Mouse (Mus musculus) forebrain, postnatal 0 days (tissue): ENCODE results near the gene Etnppl. TPM values are rescaled to one million over a fixed set of nuclear protein-coding genes. Genes with fewer than 3 reads are reported as not detected.

Experiments
- ATAC-seq: fragments of 200-750 bp; cut with Nextera tagmentation; 2 replicates; pipeline ENCODE4 v1.8.0; 2017; ENCODE audit warnings: mild to moderate bottlenecking, moderate library complexity
- DNase-seq: peaks from one replicate; pipeline ENCODE4 v3.0.0-alpha.2; 2015
- H3K27ac ChIP-seq: fragments of 300-500 bp; sonication (generic); 2 replicates; pipeline ENCODE4 v1.5.1; 2014; ENCODE audit warnings: low read depth, mild to moderate bottlenecking, antibody characterized with exemption, low read length, moderate library complexity, mixed read lengths
- H3K27me3 ChIP-seq: fragments of 300-500 bp; sonication (generic); 2 replicates; pipeline ENCODE4 v1.6.1; 2014; ENCODE audit warnings: mild to moderate bottlenecking, low read length, mixed read lengths; ENCODE audit not compliant: insufficient read depth
- H3K36me3 ChIP-seq: fragments of 300-500 bp; sonication (generic); 2 replicates; pipeline ENCODE4 v1.6.1; 2014; ENCODE audit warnings: mild to moderate bottlenecking, moderate library complexity; ENCODE audit not compliant: insufficient read depth
- H3K4me1 ChIP-seq: fragments of 300-500 bp; sonication (generic); 2 replicates; pipeline ENCODE4 v1.6.1; 2014; ENCODE audit warnings: antibody characterized with exemption; ENCODE audit not compliant: insufficient read depth
- H3K4me2 ChIP-seq: fragments of 300-500 bp; sonication (generic); 2 replicates; pipeline ENCODE4 v1.6.1; 2014; ENCODE audit warnings: low read depth, mild to moderate bottlenecking, moderate library complexity
- H3K4me3 ChIP-seq: fragments of 300-500 bp; sonication (generic); 2 replicates; pipeline ENCODE4 v1.5.1; 2014; ENCODE audit warnings: low read depth, low read length, mixed read lengths
- H3K9ac ChIP-seq: fragments of 300-500 bp; sonication (generic); 2 replicates; pipeline ENCODE4 v1.6.1; 2014; ENCODE audit warnings: mild to moderate bottlenecking
- H3K9me3 ChIP-seq: fragments of 300-500 bp; sonication (generic); 2 replicates; pipeline ENCODE4 v1.6.1; 2016; ENCODE audit warnings: low read length
- CTCF ChIP-seq: sonication (generic); IDR thresholded peaks from 2 replicates; pipeline ENCODE4 v1.5.1; 2016; ENCODE audit warnings: antibody characterized with exemption, control low read depth, low read depth
- WGBS: fragments of 180-500 bp; shearing (Covaris S2); extraction: QIAGEN DNeasy Blood & Tissue Kit; methylation state at CpG from one replicate; pipeline ENCODE4 v1.1.7; 2014; 5-methylcytosine and 5-hydroxymethylcytosine counted together
- polyA plus RNA-seq: library from polyadenylated mRNA; unstranded; fragments of >200 nt; fragmentation: Nextera tagmentation; extraction: Ambion mirVana; gene quantifications from 2 replicates; pipeline ENCODE4 v1.2.1, GENCODE M21; 2015
- total RNA-seq: library from RNA; depleted of rRNA; stranded (reverse); fragments of >200 nt; gene quantifications from 2 replicates; pipeline ENCODE4 v1.2.3, GENCODE M21; 2014; rRNA removed

Etnppl gene
- total RNA-seq (not detected in 2 replicates), polyA plus RNA-seq (0.03 and 0.05 TPM in 2 replicates)

DNA sequence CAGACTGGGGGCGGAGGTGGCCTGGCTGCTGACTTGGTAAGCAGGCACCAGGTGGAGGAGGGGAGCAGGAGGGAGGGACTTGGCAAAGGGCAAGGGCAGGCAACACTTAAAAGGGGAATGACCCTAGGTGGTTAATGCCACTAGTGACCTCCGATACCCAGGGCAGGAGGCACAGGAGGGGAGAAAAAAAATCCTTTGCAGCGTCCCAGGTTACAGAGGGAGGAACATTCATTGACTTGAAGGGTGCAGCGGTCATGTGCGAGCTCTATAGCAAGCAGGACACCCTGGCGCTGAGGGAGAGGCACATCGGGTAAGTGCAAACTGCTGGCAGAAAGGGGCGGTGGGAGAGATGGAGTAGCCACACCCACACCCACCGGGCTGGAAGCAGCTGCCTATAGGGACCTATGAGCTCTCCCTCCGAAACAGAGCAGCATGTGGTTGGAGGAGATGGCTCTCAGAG is at the start of gene Etnppl:
TSS of gene Etnppl (plus strand) at position 10 of the 460 bp plus-strand sequence.
- Histone ChIP-seq H3K4me3 (0 out of 2 replicates have a peak within 1 kb of the TSS, but pooled peaks have one; percentile 7), H3K4me2 (peak within 1 kb of the TSS; percentile 33), H3K9me3 (no peaks in the 10 kb centered on the region), H3K4me1 (no peaks in the 10 kb centered on the region), H3K9ac (no peak within 1 kb of the TSS), H3K27ac (no peak within 1 kb of the TSS), H3K27me3 (no peaks in the 10 kb centered on the region), H3K36me3 (no peaks in the 10 kb centered on the region)
- DNase-seq (no peak), ATAC-seq (no peak)
- 5% methylated on average over 10 of the region's 10 CpGs for WGBS
- no peak for TF ChIP-seq CTCF

DNA sequence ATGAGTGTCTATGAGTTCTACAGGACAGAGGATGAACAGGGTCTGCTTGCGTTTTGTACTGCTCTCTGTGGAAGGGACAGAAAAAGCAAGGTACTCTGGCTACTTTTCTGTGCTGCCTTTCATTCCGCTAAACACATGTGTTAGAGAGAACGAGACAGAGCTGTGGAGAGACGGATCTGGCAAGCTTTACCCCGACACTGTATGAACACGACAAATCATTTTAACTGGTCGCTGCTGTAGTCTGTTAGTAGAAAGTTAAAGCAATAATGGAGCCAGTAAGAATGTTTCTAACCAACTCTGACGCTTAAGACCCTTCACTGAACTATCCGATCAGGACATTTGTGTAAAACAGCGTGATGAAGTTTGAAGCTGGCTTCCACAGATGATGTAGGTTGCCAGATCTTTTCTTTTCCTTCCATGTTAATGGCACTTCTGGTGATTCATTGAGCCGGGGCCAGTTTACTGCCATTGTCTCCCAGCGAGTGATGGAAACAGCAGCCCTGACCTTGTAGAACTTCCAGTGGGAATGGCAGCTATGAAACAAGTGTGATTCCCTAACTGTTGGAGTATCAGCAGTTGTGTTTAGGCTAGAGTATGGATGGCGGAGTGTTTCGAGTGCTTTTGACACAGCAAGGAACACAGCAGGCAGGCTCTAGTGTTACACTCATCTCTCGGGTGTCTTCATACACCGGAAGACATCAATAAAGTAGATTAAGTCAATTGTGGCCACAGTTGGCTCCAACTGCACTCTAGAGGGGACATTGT is 48.7 kb upstream of the Etnppl start:
- TF ChIP-seq CTCF, result no peak
- Histone ChIP-seq H3K9ac (no peak overlapping the region), H3K36me3 (no peaks in the 10 kb centered on the region), H3K9me3 (no peaks in the 10 kb centered on the region), H3K27ac (no peak overlapping the region), H3K4me3 (no peak overlapping the region), H3K4me1 (no peaks in the 10 kb centered on the region), H3K4me2 (no peak overlapping the region), H3K27me3 (no peaks in the 10 kb centered on the region)
- WGBS, result 72% methylated on average over 16 of the region's 16 CpGs
- DNase-seq (no peak), ATAC-seq (no peak)

- Histone ChIP-seq H3K27me3 (no peaks in the 10 kb centered on the region), H3K4me3 (no peak overlapping the region), H3K4me2 (no peak overlapping the region), H3K4me1 (no peaks in the 10 kb centered on the region), H3K9me3 (no peaks in the 10 kb centered on the region), H3K27ac (no peak overlapping the region), H3K9ac (no peak overlapping the region), H3K36me3 (no peaks in the 10 kb centered on the region)
- 68% methylated on average over 5 of the region's 5 CpGs for WGBS
- peak; percentile 31; the same call in 1 of the 2 replicates for TF ChIP-seq CTCF
- ATAC-seq, result no peak
- DNase-seq, result no peak
Observed at GRCm38 (mm10) chr3:130573243-130573642, 44.0 kb upstream of the Etnppl start.

DNA sequence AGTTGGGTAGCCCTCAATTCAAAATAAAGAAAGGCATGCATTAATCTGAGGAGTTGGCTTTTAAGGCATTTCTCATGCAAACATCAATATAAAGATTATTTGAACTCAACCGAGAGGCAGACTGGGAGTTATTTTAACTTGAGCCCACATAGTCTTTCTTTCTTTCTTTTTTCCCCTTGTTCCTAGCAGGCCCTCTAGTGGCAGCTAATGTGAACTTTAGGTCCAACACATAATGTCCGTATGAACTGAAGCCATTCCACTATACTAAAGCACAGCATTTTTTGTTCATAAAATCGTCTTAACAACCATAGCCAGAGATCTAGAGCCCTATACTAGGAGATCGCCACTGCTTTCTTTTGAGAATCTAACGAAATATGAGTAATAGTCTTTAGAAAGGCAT is 42.6 kb upstream of the Etnppl start:
- H3K4me2 ChIP-seq, result no peak overlapping the region
- no peaks in the 10 kb centered on the region for H3K36me3 ChIP-seq
- no peak overlapping the region for H3K27ac ChIP-seq
- peak; percentile 82 for TF ChIP-seq CTCF
- H3K27me3 ChIP-seq, result no peaks in the 10 kb centered on the region
- no peak overlapping the region for H3K4me3 ChIP-seq
- ATAC-seq (0 out of 2 replicates have a peak, but pooled peaks have one; percentile 23), DNase-seq (peak; percentile 68)
- H3K9me3 ChIP-seq, result no peaks in the 10 kb centered on the region
- WGBS, result 18% methylated on average over 5 of the region's 5 CpGs
- H3K9ac ChIP-seq, result no peak overlapping the region
- H3K4me1 ChIP-seq, result no peaks in the 10 kb centered on the region

DNA sequence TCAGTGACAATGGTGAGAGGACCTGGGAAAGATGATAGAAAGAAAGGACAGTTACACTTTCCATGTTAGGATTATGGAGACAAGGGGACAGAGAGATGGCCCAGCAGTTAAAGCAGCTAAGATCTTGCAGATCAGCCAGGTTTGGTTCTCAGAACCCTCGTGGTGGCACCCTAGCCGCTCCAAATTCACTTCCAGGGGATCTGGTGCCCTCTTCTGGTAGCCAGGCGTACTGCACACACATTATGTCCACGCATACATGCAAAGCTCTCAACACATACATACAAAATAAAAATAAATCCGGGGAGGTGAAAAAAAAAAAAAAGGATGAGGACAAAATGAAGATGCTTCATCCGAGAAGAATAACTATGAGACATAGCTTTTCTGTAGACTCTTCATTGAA is 40.6 kb upstream of the Etnppl start:
- 64% methylated on average over 6 of the region's 6 CpGs for WGBS
- Histone ChIP-seq H3K9ac (no peak overlapping the region), H3K27ac (no peak overlapping the region)

DNA sequence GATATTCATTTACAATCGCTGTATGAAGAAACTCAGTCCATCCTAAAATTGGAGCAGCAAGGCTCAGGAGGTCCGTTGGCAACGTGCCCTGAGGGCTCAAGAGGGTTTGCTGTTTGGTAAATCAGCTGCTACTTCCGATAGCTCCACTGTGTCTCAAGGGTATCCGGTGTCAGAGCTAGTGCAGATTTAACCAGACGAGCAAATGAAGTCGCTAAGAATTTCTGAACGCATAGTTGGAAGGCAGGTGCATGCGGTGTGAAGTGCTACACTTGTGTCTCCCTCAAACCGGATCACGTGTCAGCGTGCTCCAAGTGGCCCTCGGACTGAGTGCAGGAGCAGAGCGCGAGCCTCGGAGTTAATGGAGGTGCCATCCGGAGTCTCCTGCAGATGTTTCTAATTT is 37.7 kb upstream of the Etnppl start:
- Histone ChIP-seq H3K4me1 (no peaks in the 10 kb centered on the region), H3K9me3 (no peaks in the 10 kb centered on the region), H3K27ac (no peak overlapping the region), H3K4me2 (no peak overlapping the region), H3K9ac (no peak overlapping the region), H3K4me3 (no peak overlapping the region), H3K27me3 (no peaks in the 10 kb centered on the region), H3K36me3 (no peaks in the 10 kb centered on the region)
- no peak for TF ChIP-seq CTCF
- no peak for DNase-seq
- ATAC-seq, result no peak
- WGBS, result 66% methylated on average over 17 of the region's 17 CpGs

More for the DNA sequence above, 40.6 kb upstream of the Etnppl start:
- H3K4me3 ChIP-seq, result no peak overlapping the region
- DNase-seq (peak; percentile 25), ATAC-seq (no peak)
- H3K9me3 ChIP-seq, result no peaks in the 10 kb centered on the region
- peak; percentile 70 for TF ChIP-seq CTCF
- no peak overlapping the region for H3K4me2 ChIP-seq
- H3K27me3 ChIP-seq, result no peaks in the 10 kb centered on the region
- H3K4me1 ChIP-seq, result no peaks in the 10 kb centered on the region
- H3K36me3 ChIP-seq, result no peaks in the 10 kb centered on the region

DNA sequence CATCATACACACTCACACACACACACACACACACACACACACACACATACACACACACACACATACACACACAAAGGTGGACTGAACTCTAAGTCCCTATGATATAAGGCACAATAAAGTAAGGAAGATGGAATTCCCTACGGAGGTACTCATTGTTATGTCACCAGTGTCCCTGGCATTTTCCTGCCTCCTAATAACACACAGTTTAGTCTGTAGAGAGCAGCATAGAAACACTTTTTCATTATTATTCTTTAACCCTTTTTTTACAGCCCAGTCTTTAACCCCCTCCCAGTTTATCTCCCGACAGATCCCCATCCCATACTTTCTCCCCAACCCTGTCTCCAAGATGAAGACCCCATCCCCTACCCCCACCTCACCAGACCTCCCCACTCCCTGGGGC is 35.7 kb upstream of the Etnppl start:
- no peaks in the 10 kb centered on the region for H3K27me3 ChIP-seq
- H3K4me3 ChIP-seq, result no peak overlapping the region
- no peak overlapping the region for H3K27ac ChIP-seq
- H3K4me2 ChIP-seq, result no peak overlapping the region
- TF ChIP-seq CTCF, result no peak
- WGBS, result 82% methylated on average over 2 of the region's 2 CpGs
- H3K9ac ChIP-seq, result no peak overlapping the region
- ATAC-seq, result no peak
- H3K4me1 ChIP-seq, result no peaks in the 10 kb centered on the region
- no peaks in the 10 kb centered on the region for H3K36me3 ChIP-seq
- no peaks in the 10 kb centered on the region for H3K9me3 ChIP-seq
- no peak for DNase-seq
